Mouse (Mus musculus): ENCODE data around the gene Rexo4. TPM values are rescaled to one million over a fixed set of nuclear protein-coding genes. Genes with fewer than 3 reads are reported as not detected.

Gene Rexo4
- 21.4 and 22.1 TPM in 2 replicates for polyA plus RNA-seq (2015; fragmentation: Nextera tagmentation; extraction: Ambion mirVana)

- under 1% methylated on average over 50 of the region's 50 CpGs for WGBS
- DNase-seq (ENCODE audit: low spot score), result peak; percentile 96
Observed at GRCm38 (mm10) chr2:26963923-26964723, at the start of gene Rexo4. Gene Rexo4, minus strand, starts transcription at chr2:26964386.

GRCm38 (mm10) chr2:27009714-27010244, 45.6 kb upstream of the Rexo4 start, which contains the start of gene Cacfd1:
Gene Cacfd1, plus strand, starts transcription at chr2:27009926.
- peaks cover 8% of the 10 kb centered on the region for H3K4me1 ChIP-seq (ENCODE audit: insufficient read depth, low read depth, low read length)
- under 1% methylated on average over 34 of the region's 43 CpGs for WGBS
- H3K27me3 ChIP-seq (replicated peaks; ENCODE audit: insufficient read depth, low read length), result no peaks in the 10 kb centered on the region
- H3K4me2 ChIP-seq (replicated peaks; ENCODE audit: low read depth, low read length), result peak within 1 kb of the TSS; percentile 72
- peaks cover 8% of the 10 kb centered on the region; the same call in 1 of the 2 replicates for H3K36me3 ChIP-seq (ENCODE audit: insufficient read depth, low read length)
- peak; percentile 97 for DNase-seq (ENCODE audit: low spot score)
- H3K4me3 ChIP-seq (ENCODE audit: low read depth, low read length), result peak within 1 kb of the TSS; percentile 73
- H3K9me3 ChIP-seq (ENCODE audit: low read length), result no peaks in the 10 kb centered on the region
- peak within 1 kb of the TSS; percentile 91 for H3K27ac ChIP-seq (ENCODE audit: low read length)
- TF ChIP-seq EP300 (IDR thresholded peaks at IDR 0.05) (no peak; the same call in 1 of the 2 replicates), CTCF (IDR thresholded peaks at IDR 0.05) (no peak)
- ATAC-seq, result peak; percentile 98
- H3K9ac ChIP-seq (replicated peaks; ENCODE audit: low read depth), result peak within 1 kb of the TSS; percentile 91

More at GRCm38 (mm10) chr2:26963923-26964723, at the start of gene Rexo4:
- Histone ChIP-seq H3K27me3 (replicated peaks; ENCODE audit: insufficient read depth, low read length) (no peaks in the 10 kb centered on the region), H3K27ac (ENCODE audit: low read length) (peak within 1 kb of the TSS; percentile 100), H3K4me1 (ENCODE audit: insufficient read depth, low read depth, low read length) (peaks cover 4% of the 10 kb centered on the region; the same call in 1 of the 2 replicates), H3K4me3 (ENCODE audit: low read depth, low read length) (peak within 1 kb of the TSS; percentile 78), H3K36me3 (ENCODE audit: insufficient read depth, low read length) (peaks cover 14% of the 10 kb centered on the region; the same call in 1 of the 2 replicates), H3K9me3 (ENCODE audit: low read length) (no peaks in the 10 kb centered on the region), H3K9ac (replicated peaks; ENCODE audit: low read depth) (peak within 1 kb of the TSS; percentile 85), H3K4me2 (replicated peaks; ENCODE audit: low read depth, low read length) (peak within 1 kb of the TSS; percentile 77)
- TF ChIP-seq CTCF (IDR thresholded peaks at IDR 0.05), result no peak
- TF ChIP-seq EP300 (IDR thresholded peaks at IDR 0.05), result no peak
- ATAC-seq, result peak; percentile 94

GRCm38 (mm10) chr2:27007701-27008100, 43.5 kb upstream of the Rexo4 start:
- no peak for ATAC-seq
- Histone ChIP-seq H3K27ac (ENCODE audit: low read length) (no peak overlapping the region), H3K36me3 (ENCODE audit: insufficient read depth, low read length) (no peaks in the 10 kb centered on the region), H3K9me3 (ENCODE audit: low read length) (no peaks in the 10 kb centered on the region), H3K27me3 (replicated peaks; ENCODE audit: insufficient read depth, low read length) (no peaks in the 10 kb centered on the region), H3K4me3 (ENCODE audit: low read depth, low read length) (no peak overlapping the region), H3K4me1 (ENCODE audit: insufficient read depth, low read depth, low read length) (peaks cover 8% of the 10 kb centered on the region), H3K4me2 (replicated peaks; ENCODE audit: low read depth, low read length) (no peak overlapping the region), H3K9ac (replicated peaks; ENCODE audit: low read depth) (no peak overlapping the region)
- 59% methylated on average over 7 of the region's 7 CpGs for WGBS
- TF ChIP-seq EP300 (IDR thresholded peaks at IDR 0.05) (no peak), CTCF (IDR thresholded peaks at IDR 0.05) (no peak)
- DNase-seq (ENCODE audit: low spot score), result no peak

GRCm38 (mm10) chr2:27006255-27006654, 42.1 kb upstream of the Rexo4 start:
- Histone ChIP-seq H3K36me3 (ENCODE audit: insufficient read depth, low read length) (no peaks in the 10 kb centered on the region), H3K4me2 (replicated peaks; ENCODE audit: low read depth, low read length) (no peak overlapping the region), H3K27me3 (replicated peaks; ENCODE audit: insufficient read depth, low read length) (no peaks in the 10 kb centered on the region), H3K9ac (replicated peaks; ENCODE audit: low read depth) (no peak overlapping the region), H3K4me3 (ENCODE audit: low read depth, low read length) (no peak overlapping the region), H3K4me1 (ENCODE audit: insufficient read depth, low read depth, low read length) (peaks cover 8% of the 10 kb centered on the region), H3K27ac (ENCODE audit: low read length) (no peak overlapping the region), H3K9me3 (ENCODE audit: low read length) (no peaks in the 10 kb centered on the region)
- 50% methylated on average over 4 of the region's 4 CpGs for WGBS
- no peak for ATAC-seq
- no peak for DNase-seq (ENCODE audit: low spot score)
- TF ChIP-seq CTCF (IDR thresholded peaks at IDR 0.05), result no peak
- no peak for TF ChIP-seq EP300 (IDR thresholded peaks at IDR 0.05)

DNA sequence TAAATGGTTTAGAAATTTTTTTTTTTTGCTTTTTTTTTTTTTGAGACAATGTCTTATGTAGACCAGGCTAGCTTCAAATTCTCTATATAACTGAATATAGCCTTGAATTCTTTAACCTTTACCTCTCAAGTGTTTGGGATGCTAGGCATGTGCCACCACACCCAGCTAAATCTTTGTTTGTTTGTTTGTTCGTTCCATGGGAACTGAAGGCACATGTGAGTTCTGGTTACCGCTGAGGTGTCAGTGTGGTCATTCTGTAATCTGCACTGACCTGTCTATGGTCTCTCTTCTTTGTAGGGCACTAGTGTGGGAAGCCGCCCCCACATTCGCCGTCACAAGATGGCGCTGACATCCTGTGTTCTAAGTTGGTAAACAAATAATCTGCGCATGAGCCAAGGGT, 33.8 kb upstream of the Rexo4 start:
- Histone ChIP-seq H3K4me2 (replicated peaks; ENCODE audit: low read depth, low read length) (no peak overlapping the region), H3K27ac (ENCODE audit: low read length) (no peak overlapping the region), H3K4me3 (ENCODE audit: low read depth, low read length) (no peak overlapping the region), H3K27me3 (replicated peaks; ENCODE audit: insufficient read depth, low read length) (no peaks in the 10 kb centered on the region), H3K4me1 (ENCODE audit: insufficient read depth, low read depth, low read length) (no peaks in the 10 kb centered on the region), H3K9ac (replicated peaks; ENCODE audit: low read depth) (no peak overlapping the region), H3K36me3 (ENCODE audit: insufficient read depth, low read length) (no peaks in the 10 kb centered on the region), H3K9me3 (ENCODE audit: low read length) (no peaks in the 10 kb centered on the region)
- no peak for DNase-seq (ENCODE audit: low spot score)
- TF ChIP-seq EP300 (IDR thresholded peaks at IDR 0.05), result no peak
- no peak for TF ChIP-seq CTCF (IDR thresholded peaks at IDR 0.05)
- 81% methylated on average over 6 of the region's 7 CpGs for WGBS
- no peak for ATAC-seq

DNA sequence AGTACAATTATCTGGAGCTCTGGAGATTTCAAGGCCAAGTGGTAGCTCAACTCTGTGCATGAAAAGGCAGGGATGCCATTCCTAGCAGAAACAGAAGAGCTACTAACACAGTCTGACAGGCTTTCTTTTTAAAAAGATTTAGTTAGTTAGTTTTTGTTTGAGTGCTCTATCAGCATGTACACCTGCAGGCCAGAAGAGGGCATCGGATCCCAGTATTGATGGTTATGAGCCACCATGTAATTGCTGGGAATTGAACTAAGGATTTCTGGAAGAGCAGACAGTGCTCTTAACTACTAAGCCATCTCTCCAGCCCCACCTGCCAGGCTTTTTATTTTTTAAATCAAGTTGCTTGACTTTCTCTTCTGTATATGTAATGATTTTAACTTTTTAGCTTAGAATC, 33.3 kb upstream of the Rexo4 start:
- H3K27ac ChIP-seq (ENCODE audit: low read length), result no peak overlapping the region
- H3K9me3 ChIP-seq (ENCODE audit: low read length), result no peaks in the 10 kb centered on the region
- no peak for DNase-seq (ENCODE audit: low spot score)
- no peak overlapping the region for H3K4me3 ChIP-seq (ENCODE audit: low read depth, low read length)
- ATAC-seq, result no peak
- H3K4me2 ChIP-seq (replicated peaks; ENCODE audit: low read depth, low read length), result no peak overlapping the region
- no peak for TF ChIP-seq EP300 (IDR thresholded peaks at IDR 0.05)
- TF ChIP-seq CTCF (IDR thresholded peaks at IDR 0.05), result peak; percentile 34
- no peaks in the 10 kb centered on the region for H3K36me3 ChIP-seq (ENCODE audit: insufficient read depth, low read length)
- 81% methylated on average over 1 of the region's 1 CpGs for WGBS
- H3K9ac ChIP-seq (replicated peaks; ENCODE audit: low read depth), result no peak overlapping the region
- no peaks in the 10 kb centered on the region for H3K4me1 ChIP-seq (ENCODE audit: insufficient read depth, low read depth, low read length)
- no peaks in the 10 kb centered on the region for H3K27me3 ChIP-seq (replicated peaks; ENCODE audit: insufficient read depth, low read length)

Data from lung, postnatal 0 days (tissue).